Mouse (Mus musculus) midbrain, embryonic 16.5 days (tissue): ENCODE results near the gene St3gal6. TPM values are rescaled to one million over a fixed set of nuclear protein-coding genes. Genes with fewer than 3 reads are reported as not detected.
"Not testable (repeated sequence)": the region's sequence is repeated elsewhere in the genome, so short reads cannot be mapped to it uniquely, and the experiment has no call there.

Experiments
- ATAC-seq: fragments of 200-750 bp; cut with Nextera tagmentation; 2 replicates; pipeline ENCODE4 v1.8.0; 2017; ENCODE audit warnings: moderate TSS enrichment
- H3K27ac ChIP-seq: fragments of 300-500 bp; sonication (generic); 2 replicates; pipeline ENCODE4 v1.5.1; 2014; ENCODE audit warnings: mild to moderate bottlenecking, low read length, mixed read lengths
- H3K27me3 ChIP-seq: fragments of 300-500 bp; sonication (generic); 2 replicates; pipeline ENCODE4 v1.6.1; 2014; ENCODE audit warnings: low read depth, low read length, mixed read lengths; ENCODE audit not compliant: control insufficient read depth, insufficient read depth
- H3K36me3 ChIP-seq: fragments of 300-500 bp; sonication (generic); 2 replicates; pipeline ENCODE4 v1.6.1; 2014; ENCODE audit warnings: mild to moderate bottlenecking, low read length, moderate library complexity, mixed read lengths; ENCODE audit not compliant: control insufficient read depth, insufficient read depth
- H3K4me1 ChIP-seq: fragments of 300-500 bp; sonication (generic); 2 replicates; pipeline ENCODE4 v1.6.1; 2014; ENCODE audit warnings: mild to moderate bottlenecking, low read length, mixed read lengths; ENCODE audit not compliant: control insufficient read depth, insufficient read depth
- H3K4me2 ChIP-seq: fragments of 300-500 bp; sonication (generic); 2 replicates; pipeline ENCODE4 v1.6.1; 2014; ENCODE audit warnings: mild to moderate bottlenecking, low read length, mixed read lengths
- H3K4me3 ChIP-seq: fragments of 300-500 bp; sonication (generic); 2 replicates; pipeline ENCODE4 v1.5.1; 2014; ENCODE audit warnings: low read depth, mild to moderate bottlenecking, low read length, moderate library complexity, mixed read lengths
- H3K9ac ChIP-seq: fragments of 300-500 bp; sonication (generic); 2 replicates; pipeline ENCODE4 v1.6.1; 2014; ENCODE audit warnings: low read depth, low read length, mixed read lengths
- H3K9me3 ChIP-seq: fragments of 300-500 bp; sonication (generic); replicated peaks from 2 replicates; pipeline ENCODE4 v1.6.1; 2014; ENCODE audit warnings: mild to moderate bottlenecking, low read length, mixed read lengths; ENCODE audit not compliant: control insufficient read depth, poor library complexity, severe bottlenecking
- WGBS: fragments of 180-500 bp; shearing (Covaris S2); extraction: QIAGEN DNeasy Blood & Tissue Kit; methylation state at CpG from one replicate; pipeline ENCODE4 v1.1.7; 2014; 5-methylcytosine and 5-hydroxymethylcytosine counted together
- polyA plus RNA-seq: library from polyadenylated mRNA; unstranded; fragments of >200 nt; fragmentation: Nextera tagmentation; extraction: Ambion mirVana; gene quantifications from 2 replicates; pipeline ENCODE4 v1.2.1, GENCODE M21; 2015

St3gal6 gene
- polyA plus RNA-seq, 1 experiment from 2014 or later: 12.6 TPM

DNA sequence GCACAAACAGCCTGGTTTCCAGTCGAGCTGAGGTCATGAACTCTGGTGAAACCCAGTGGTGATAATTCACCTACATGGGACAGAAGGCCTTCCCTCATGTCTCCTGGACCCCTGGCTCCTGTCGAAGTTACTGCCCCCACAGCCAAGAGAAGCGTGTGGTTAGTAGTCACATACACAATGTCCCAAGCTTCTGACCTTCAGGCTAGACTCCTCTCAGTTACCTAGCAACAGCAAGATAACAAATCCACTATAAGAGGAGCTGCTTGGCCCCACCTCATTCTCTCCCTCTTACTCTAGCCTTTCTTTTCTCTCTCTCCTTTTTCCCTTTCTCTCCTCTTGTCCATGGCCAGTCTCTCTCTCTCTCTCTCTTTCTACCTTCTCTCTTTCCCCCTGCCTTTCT, 64.1 kb downstream of the St3gal6 start:
- not testable (repeated sequence) for H3K27me3 ChIP-seq, H3K36me3 ChIP-seq, ATAC-seq, H3K9me3 ChIP-seq, H3K4me1 ChIP-seq, H3K27ac ChIP-seq, H3K4me3 ChIP-seq, H3K9ac ChIP-seq, H3K4me2 ChIP-seq
- WGBS: 39% methylated on average over 3 of the region's 3 CpGs

GRCm38 (mm10) chr16:58456991-58457390, 67.1 kb downstream of the St3gal6 start:
- Histone ChIP-seq H3K4me1 (no peaks in the 10 kb centered on the region), H3K4me2 (no peak overlapping the region), H3K27ac (no peak overlapping the region), H3K4me3 (no peak overlapping the region), H3K36me3 (0 out of 2 replicates have a peak, but pooled peaks cover 2% of the 10 kb centered on the region), H3K9ac (no peak overlapping the region), H3K27me3 (no peaks in the 10 kb centered on the region), H3K9me3 (no peaks in the 10 kb centered on the region)
- WGBS: 89% methylated on average over 6 of the region's 6 CpGs
- no peak for ATAC-seq

- no peaks in the 10 kb centered on the region for H3K9me3 ChIP-seq
- 86% methylated on average over 5 of the region's 5 CpGs for WGBS
- ATAC-seq: no peak
- no peak overlapping the region for H3K4me3 ChIP-seq
- no peak overlapping the region for H3K27ac ChIP-seq
- no peaks in the 10 kb centered on the region for H3K27me3 ChIP-seq
- no peak overlapping the region for H3K9ac ChIP-seq
- H3K4me1 ChIP-seq: no peaks in the 10 kb centered on the region
- H3K36me3 ChIP-seq: 0 out of 2 replicates have a peak, but pooled peaks cover 4% of the 10 kb centered on the region
- H3K4me2 ChIP-seq: no peak overlapping the region
Observed at GRCm38 (mm10) chr16:58456445-58456844, 67.6 kb downstream of the St3gal6 start.

DNA sequence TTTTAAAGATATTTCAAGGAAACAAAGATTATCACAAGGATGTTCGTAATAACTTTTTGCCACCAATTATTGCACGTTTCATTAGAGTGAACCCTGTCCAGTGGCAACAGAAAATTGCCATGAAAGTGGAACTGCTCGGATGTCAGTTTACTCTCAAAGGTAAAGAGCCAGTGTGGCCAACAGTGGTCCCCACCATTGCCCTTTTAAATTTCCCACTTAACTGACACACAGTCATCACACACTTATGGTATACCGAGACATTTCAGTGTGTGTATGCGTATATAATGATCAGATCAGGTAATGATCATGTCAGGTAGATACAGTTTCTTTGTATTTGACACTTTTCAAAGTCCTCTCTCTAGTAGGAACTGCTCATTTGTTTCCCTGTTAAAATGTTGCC, 68.9 kb downstream of the St3gal6 start:
- H3K27me3 ChIP-seq: no peaks in the 10 kb centered on the region
- no peak overlapping the region for H3K4me3 ChIP-seq
- no peaks in the 10 kb centered on the region for H3K4me1 ChIP-seq
- no peak for ATAC-seq
- no peak overlapping the region for H3K4me2 ChIP-seq
- WGBS: 91% methylated on average over 5 of the region's 5 CpGs
- no peaks in the 10 kb centered on the region for H3K9me3 ChIP-seq
- H3K36me3 ChIP-seq: 0 out of 2 replicates have a peak, but pooled peaks cover 4% of the 10 kb centered on the region
- H3K27ac ChIP-seq: no peak overlapping the region
- no peak overlapping the region for H3K9ac ChIP-seq

DNA sequence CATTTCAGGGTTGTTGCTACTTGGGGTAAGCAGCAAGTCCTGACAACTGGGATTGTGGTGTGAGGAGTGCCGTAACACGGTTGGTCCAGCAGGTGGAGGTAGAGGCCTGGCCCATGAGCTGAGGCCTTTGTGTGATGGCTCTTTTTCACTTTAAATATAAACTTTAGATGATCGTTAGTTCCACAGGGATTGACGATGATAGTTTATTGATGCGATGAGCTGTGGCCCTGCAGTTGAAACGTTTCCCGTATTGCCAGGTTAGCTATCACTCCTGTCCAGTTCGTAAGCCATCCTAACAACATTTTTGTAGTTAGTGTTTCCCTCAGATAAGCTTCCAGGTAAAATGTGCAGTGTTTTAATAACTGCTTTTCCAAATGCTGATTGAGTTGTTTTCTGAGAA, 69.4 kb downstream of the St3gal6 start:
- 79% methylated on average over 8 of the region's 8 CpGs for WGBS
- Histone ChIP-seq H3K27me3 (no peaks in the 10 kb centered on the region), H3K27ac (no peak overlapping the region)

GRCm38 (mm10) chr16:58453820-58454219, 70.2 kb downstream of the St3gal6 start:
- no peak for ATAC-seq
- no peaks in the 10 kb centered on the region for H3K9me3 ChIP-seq
- no peak overlapping the region for H3K9ac ChIP-seq
- H3K4me2 ChIP-seq: no peak overlapping the region
- H3K36me3 ChIP-seq: 0 out of 2 replicates have a peak, but pooled peaks cover 7% of the 10 kb centered on the region
- H3K27me3 ChIP-seq: no peaks in the 10 kb centered on the region
- no peak overlapping the region for H3K4me3 ChIP-seq
- H3K27ac ChIP-seq: no peak overlapping the region
- no peaks in the 10 kb centered on the region for H3K4me1 ChIP-seq

More for the DNA sequence above, 69.4 kb downstream of the St3gal6 start:
- H3K36me3 ChIP-seq: 0 out of 2 replicates have a peak, but pooled peaks cover 7% of the 10 kb centered on the region
- no peak for ATAC-seq
- H3K4me1 ChIP-seq: no peaks in the 10 kb centered on the region
- no peak overlapping the region for H3K4me3 ChIP-seq
- no peak overlapping the region for H3K4me2 ChIP-seq
- no peaks in the 10 kb centered on the region for H3K9me3 ChIP-seq
- H3K9ac ChIP-seq: no peak overlapping the region

- ATAC-seq: no peak
- H3K36me3 ChIP-seq: 0 out of 2 replicates have a peak, but pooled peaks cover 7% of the 10 kb centered on the region
- H3K27ac ChIP-seq: no peak overlapping the region
- no peaks in the 10 kb centered on the region for H3K4me1 ChIP-seq
- no peaks in the 10 kb centered on the region for H3K9me3 ChIP-seq
- no peaks in the 10 kb centered on the region for H3K27me3 ChIP-seq
- no peak overlapping the region for H3K9ac ChIP-seq
- no peak overlapping the region for H3K4me3 ChIP-seq
- 84% methylated on average over 3 of the region's 3 CpGs for WGBS
- no peak overlapping the region for H3K4me2 ChIP-seq
Observed at GRCm38 (mm10) chr16:58453138-58453537, 70.9 kb downstream of the St3gal6 start.

- 96% methylated on average over 5 of the region's 5 CpGs for WGBS
- peaks cover 7% of the 10 kb centered on the region; the same call in 1 of the 2 replicates for H3K36me3 ChIP-seq
- no peak for ATAC-seq
- no peak overlapping the region for H3K4me3 ChIP-seq
- no peaks in the 10 kb centered on the region for H3K4me1 ChIP-seq
- no peaks in the 10 kb centered on the region for H3K27me3 ChIP-seq
- H3K27ac ChIP-seq: no peak overlapping the region
- no peaks in the 10 kb centered on the region for H3K9me3 ChIP-seq
- no peak overlapping the region for H3K4me2 ChIP-seq
- no peak overlapping the region for H3K9ac ChIP-seq
Observed at GRCm38 (mm10) chr16:58451647-58452046, 72.4 kb downstream of the St3gal6 start.

DNA sequence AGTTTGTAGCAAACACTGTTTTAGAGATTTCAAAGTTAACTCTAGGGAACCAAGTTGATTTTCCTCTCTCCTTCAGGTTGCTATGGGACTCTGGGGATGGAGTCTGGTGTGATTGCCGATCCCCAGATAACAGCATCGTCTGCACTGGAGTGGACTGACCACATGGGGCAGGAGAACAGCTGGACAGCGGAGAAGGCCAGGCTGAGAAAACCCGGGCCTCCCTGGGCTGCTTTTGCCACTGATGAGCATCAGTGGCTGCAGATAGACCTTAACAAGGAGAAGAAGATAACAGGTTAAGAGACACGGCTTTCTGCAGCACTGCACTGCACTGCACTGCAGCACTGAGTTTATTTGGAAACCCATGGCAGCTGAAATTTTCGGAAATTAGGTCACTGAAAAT, 73.4 kb downstream of the St3gal6 start:
- 74% methylated on average over 6 of the region's 6 CpGs for WGBS
- H3K27me3 ChIP-seq: no peaks in the 10 kb centered on the region
- H3K4me3 ChIP-seq: no peak overlapping the region
- no peak overlapping the region for H3K4me2 ChIP-seq
- no peaks in the 10 kb centered on the region for H3K4me1 ChIP-seq
- no peak overlapping the region for H3K9ac ChIP-seq
- ATAC-seq: no peak
- no peaks in the 10 kb centered on the region for H3K9me3 ChIP-seq
- H3K27ac ChIP-seq: no peak overlapping the region
- peaks cover 5% of the 10 kb centered on the region; the same call in 1 of the 2 replicates for H3K36me3 ChIP-seq
